Mouse (Mus musculus): ENCODE data around the gene Tmed2.
"Not testable (repeated sequence)": the region's sequence is repeated elsewhere in the genome, so short reads cannot be mapped to it uniquely, and the experiment has no call there.

Gene Tmed2

DNA sequence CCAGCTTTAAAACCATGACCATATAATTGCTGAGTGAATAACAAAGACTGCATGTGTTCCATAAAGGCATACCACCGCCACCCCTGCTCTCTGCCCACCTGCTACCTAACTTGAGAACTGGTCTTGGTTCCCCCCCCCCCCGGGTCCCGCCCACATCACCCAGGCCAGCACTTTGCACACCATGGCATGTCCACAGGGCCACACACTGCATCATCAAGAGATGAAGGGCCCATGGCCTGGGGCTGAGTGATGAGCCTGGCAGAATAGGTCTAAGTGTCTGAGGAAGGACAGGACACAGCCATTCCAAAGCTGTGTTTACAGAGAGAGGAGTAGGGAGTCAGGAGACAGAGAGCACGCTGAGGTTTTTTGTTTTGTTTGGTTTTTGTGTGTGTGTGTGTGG lies 12.1 kb upstream of the Tmed2 start:
- DNase-seq (ENCODE audit: low spot score in 2 of 2) = no peak

- no peak for DNase-seq (ENCODE audit: low spot score in 2 of 2)
These were observed 11.7 kb upstream of the Tmed2 start for GRCm38 (mm10) chr5:124528791-124529190.

DNA sequence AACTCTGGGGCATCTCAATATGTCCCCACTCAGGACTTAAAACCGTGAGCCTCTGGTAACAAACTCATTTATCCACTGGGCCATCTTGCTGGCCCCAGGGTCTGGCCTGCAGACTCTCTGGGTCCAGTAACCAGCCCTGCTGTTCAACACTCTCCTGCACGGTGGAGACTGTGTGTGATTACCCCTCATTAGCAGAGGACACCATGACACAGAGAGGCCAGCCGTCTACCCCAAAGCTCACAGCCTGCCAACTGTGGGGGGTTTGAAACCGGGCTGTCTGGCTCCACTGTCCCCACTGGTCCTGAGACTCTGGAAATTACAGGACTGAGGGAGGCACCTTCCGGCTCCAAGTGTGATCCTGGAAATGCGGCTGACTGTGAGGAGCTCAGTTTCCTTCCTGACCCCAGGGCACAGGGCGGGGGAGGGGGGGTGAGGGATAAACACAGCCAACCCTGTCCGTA lies 11.3 kb upstream of the Tmed2 start:
- DNase-seq (ENCODE audit: low spot score in 2 of 2) = no peak

DNA sequence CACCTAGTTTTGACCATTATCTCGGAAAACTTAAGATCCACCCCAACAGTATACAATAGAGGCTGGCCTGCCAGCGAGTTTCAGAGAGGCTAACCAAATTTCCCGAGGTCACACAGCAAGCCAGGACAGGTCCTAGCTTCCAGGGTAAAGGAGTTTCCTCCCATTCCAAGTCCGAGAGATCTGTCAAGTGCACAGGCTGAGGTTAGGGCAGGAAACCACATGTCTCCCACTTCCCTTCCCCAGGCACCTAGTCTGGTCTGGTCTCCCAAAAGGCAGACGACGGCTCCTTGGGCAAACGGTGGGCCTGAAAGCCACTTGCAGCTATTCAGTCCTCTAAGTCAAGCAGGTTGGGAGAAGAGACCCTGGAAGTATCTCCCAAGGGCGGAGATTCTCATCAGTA lies 10.8 kb upstream of the Tmed2 start:
- DNase-seq (ENCODE audit: low spot score in 2 of 2) = no peak

DNA sequence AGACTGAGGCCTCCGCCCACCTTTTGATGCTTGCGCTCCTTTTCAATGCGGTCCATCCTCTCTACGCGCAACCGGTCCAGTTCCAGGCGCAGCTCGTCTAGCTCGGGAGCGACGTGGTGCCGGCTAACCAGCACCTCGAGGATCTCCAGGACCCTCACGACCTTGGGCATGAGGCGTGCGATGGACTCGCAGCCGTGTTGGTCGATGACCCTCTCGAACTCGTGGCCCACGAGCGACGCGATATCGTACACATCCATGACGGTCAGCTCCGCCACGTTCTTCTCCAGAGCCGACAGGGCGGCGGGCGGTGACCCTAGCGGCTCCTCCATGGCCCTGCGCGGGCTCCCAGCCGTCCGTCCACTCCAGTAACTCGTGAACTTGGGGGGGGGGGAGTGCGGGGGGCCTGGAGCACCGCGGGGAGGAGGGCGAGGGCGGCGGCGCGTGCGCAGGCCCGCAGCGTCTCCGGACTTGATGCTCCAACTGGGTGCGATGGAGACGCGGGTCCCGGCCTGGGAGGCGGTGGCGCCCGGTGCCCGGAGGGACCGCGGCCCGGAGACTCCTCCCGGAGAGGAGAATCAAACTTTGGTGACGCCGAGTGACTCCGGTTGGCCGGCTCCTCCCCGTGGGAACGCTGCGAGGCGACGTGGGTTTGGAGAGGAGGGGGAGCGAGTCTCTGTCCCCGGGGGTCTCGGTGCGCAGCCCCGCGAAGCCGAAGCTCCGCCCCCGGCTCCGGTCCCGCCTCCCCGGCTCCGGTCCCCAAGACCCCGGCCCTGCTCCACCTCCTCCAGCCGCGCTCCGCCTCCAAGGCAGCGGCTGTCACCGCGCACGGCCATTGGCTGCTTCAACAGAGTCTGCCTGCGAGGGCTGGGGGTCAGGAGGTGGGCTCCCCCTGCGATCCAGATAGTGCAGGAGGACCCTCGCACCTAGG lies 9.6 kb upstream of the Tmed2 start, which contains the start of gene Rilpl1:
Gene Rilpl1 (minus strand): TSS at position 737 of the 928 bp plus-strand sequence.
- DNase-seq (ENCODE audit: low spot score in 2 of 2) = peak; percentile 90

- DNase-seq (ENCODE audit: low spot score in 2 of 2) = no peak
These were observed 8.9 kb upstream of the Tmed2 start for GRCm38 (mm10) chr5:124531583-124531930.

GRCm38 (mm10) chr5:124532451-124532850 lies 8.0 kb upstream of the Tmed2 start:
- DNase-seq (ENCODE audit: low spot score in 2 of 2) = no peak

- no peak for DNase-seq (ENCODE audit: low spot score in 2 of 2)
These were observed 5.5 kb upstream of the Tmed2 start for GRCm38 (mm10) chr5:124535016-124535415.

- DNase-seq (ENCODE audit: low spot score in 2 of 2) = no peak
These were observed 3.7 kb upstream of the Tmed2 start for GRCm38 (mm10) chr5:124536776-124537175.

DNA sequence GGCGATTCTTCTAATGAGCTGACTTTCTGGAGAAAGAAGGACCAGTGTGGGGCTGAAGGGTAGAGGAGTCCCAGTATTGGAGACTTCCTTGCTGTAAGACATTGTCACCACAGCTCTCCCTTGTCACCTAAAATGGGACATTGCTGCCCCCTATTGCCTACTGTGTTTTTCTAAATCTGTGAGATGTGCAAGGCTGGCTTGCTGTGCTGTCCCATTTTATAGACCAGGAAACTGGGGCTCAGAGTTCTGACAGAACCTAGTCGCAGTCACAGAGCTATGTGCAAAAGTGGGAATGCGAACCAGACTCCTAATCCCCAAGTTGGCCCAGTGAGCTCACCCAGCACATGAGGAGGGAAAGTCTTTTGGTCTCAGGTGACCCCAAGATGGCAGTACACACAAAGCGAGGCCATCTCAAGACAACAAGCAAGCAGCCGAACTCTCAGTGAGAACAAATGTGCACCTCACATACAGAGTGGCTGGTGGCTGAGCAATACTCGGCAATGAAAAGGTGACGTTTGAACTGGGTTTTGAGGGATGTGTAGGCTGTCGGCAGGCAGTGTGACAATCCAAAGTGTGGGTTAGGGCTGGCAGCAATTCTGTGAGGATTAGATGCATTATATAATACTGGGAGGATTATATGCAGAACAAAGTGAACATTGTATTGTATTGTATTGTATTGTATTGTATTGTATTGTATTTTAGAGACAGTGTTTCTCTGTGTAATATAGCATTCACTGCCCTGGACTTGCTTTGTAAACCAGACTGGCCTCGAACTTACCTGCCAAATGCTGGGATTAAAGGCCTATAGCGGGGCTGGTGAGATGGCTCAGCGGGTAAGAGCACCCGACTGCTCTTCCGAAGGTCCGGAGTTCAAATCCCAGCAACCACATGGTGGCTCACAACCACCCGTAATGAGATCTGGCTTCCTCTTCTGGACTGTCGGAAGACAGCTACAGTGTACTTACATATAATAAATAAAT lies 1.4 kb upstream of the Tmed2 start:
- peak; percentile 58 to 71 for DNase-seq (ENCODE audit: low spot score in 2 of 2)

GRCm38 (mm10) chr5:124539905-124540304 lies 590 bp upstream of the Tmed2 start:
- DNase-seq (ENCODE audit: low spot score in 2 of 2) = no peak

- peak; percentile 71 for DNase-seq (ENCODE audit: low spot score in 2 of 2)
These were observed 558 bp downstream of the Tmed2 start for GRCm38 (mm10) chr5:124540905-124541601.

GRCm38 (mm10) chr5:124541602-124541973 lies 1.1 kb downstream of the Tmed2 start:
- DNase-seq (ENCODE audit: low spot score in 2 of 2) = peak in 1 of 2 experiments; percentile 18

GRCm38 (mm10) chr5:124550737-124551136 lies 10.2 kb downstream of the Tmed2 start:
- DNase-seq (ENCODE audit: low spot score in 2 of 2) = not testable (repeated sequence)

- DNase-seq (ENCODE audit: low spot score in 2 of 2) = peak in 1 of 2 experiments; percentile 15
These were observed 11.0 kb downstream of the Tmed2 start for GRCm38 (mm10) chr5:124551349-124552093.

DNA sequence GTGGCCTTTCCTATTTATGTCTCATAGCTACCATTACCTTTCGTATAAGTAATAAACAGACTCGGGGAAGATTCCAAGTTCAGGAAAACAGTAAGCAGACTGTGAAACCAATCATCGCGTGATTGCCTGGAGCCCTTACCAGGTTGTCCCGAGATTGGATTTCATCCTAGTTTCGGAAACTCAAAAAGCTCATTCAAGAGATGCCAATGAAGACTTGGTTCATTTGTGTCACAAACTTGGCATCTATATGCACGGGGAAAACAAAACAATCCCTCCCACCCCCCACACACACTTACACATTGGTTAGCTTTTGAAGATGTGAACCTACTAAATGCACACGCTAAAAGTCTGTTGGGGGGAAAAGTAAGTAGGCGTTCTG lies 11.6 kb downstream of the Tmed2 start:
- peak in 1 of 2 experiments; percentile 11 for DNase-seq (ENCODE audit: low spot score in 2 of 2)

DNA sequence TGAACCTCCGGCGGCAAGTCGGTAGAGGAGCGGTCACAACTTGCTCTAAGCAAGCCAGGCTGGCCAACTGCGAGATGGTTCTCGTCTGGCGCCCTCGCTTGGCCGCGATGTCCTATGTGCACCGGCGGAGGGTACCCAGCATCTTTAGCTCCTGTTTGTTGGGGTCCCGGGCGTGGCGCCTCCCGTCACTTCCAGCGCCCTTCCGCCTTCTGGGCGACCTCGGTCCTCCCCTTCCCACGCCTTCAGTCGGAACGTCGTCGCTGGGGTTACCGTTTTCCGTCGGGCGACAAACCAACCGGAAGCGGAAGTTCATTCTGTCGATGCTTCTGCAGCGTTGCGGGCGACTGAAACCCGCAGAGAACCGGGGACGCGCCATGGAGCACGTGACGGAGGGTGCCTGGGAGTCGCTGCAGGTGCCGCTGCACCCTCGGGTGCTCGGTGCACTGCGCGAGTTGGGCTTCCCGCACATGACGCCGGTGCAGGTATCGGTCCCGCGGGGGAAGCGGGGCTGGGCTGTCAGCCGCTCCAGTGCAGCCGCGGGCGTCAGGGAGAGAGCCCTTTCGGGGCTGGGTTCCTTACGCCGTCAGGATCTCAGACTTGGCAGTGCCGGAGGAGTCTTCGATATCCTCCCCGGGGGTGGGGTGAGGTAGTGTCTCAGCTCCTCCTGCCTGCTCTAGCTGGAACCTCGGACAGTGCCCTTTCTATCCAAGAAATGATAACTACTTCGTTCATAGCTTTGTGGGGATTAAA lies 12.2 kb downstream of the Tmed2 start, which contains the start of gene Ddx55:
Gene Ddx55 (plus strand): TSS at position 307 of the 750 bp plus-strand sequence.
- peak; percentile 94 to 95 for DNase-seq (ENCODE audit: low spot score in 2 of 2)

DNA sequence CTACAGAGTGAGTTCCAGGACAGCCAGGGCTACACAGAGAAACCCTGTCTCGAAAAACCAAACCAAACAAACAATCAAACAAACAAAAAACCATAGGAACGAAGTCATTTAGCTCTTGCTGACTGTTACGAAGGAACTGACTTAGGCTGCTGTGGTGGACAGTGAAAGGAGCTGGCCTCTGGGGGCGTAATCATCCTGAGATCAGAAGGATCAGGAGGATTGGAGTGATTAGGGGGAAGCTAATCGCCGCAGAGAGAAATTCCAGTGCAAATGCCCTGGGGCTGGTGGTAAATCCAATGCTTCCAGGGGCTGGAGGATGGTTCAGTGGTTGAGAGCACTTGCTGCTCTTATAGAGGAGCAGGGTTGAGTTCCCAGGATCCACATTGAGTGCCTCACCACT lies 13.1 kb downstream of the Tmed2 start:
- peak in 1 of 2 experiments; percentile 16 for DNase-seq (ENCODE audit: low spot score in 2 of 2)

- peak in 1 of 2 experiments; percentile 26 for DNase-seq (ENCODE audit: low spot score in 2 of 2)
These were observed 14.7 kb downstream of the Tmed2 start for GRCm38 (mm10) chr5:124555145-124555544.

DNA sequence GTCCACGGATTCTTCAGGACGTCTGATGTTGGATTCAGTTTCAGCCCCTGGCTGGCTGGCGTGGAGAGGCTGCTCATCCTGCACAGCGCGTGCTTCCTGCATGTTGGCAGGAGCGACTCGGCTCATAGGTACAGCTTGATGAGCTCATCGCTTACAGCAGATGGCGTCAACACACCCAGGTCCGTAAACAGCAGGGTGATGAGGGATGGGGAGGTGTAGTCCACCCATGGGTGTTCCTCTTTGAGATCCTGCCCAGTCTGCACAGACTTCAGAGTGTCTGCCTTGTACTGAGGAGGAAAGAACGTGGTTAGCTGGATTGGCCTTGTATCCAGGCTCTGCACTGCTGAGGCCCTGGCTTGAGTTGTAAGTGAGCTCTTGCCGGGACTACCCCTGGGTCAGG lies 30.6 kb downstream of the Tmed2 start:
- peak; percentile 46 to 61 for DNase-seq (ENCODE audit: low spot score in 2 of 2)
